Mouse (Mus musculus) frontal cortex, postnatal 36 days (tissue): Measurements from ENCODE around the gene Ifnz.
"Not testable (repeated sequence)": the region's sequence is repeated elsewhere in the genome, so short reads cannot be mapped to it uniquely, and the experiment has no call there.

ENCODE experiments used
- DNase-seq, 2 experiments: peaks; one replicate each; pipeline ENCODE4 v3.0.0; 2022; ENCODE audit warnings: low spot score in 2 of 2

Ifnz gene

DNA sequence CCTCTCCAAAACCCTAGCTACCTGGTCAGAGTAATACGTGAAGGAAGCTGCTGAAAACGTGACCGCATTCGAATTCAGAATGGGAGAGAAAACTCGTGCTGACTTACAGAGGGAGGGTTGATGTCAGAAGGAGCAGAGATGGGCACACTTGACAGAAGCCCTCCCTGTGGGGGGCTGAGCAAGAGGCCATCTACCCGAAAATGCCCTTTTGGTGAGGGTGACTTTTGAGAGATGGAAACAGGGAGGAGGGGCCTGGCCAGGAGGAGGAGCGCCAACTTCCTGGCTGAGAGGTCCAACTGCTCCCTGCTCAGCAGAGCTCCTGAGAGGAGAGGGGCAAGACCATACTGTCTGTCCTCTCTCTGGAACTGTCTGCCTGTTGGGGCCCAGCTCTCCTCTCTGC lies at the start of gene Ifnz:
TSS of gene Ifnz (plus strand) at position 301 of the 400 bp plus-strand sequence.
- DNase-seq: not testable (repeated sequence)

DNA sequence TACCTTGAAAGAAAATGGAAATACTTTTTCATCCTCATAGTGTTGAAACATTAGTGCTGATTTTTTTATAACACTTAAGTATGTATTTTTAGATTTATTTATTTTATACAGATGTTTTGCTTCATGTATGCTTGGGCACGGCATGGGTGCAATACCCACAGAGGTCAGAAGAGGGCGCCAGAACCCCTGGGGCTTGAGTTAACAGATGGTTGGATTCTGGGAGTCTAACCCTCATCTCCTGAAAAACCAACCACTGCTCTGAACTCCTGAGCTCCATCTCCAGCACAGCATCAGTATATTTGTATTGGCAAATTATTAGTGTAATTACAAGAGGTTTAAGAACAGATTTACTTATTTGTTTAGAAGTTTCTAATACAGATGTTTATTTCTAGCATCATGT lies 43.5 kb upstream of the Ifnz start:
- DNase-seq: peak in 1 of 2 experiments; percentile 53

- DNase-seq: no peak
Observed at GRCm38 (mm10) chr4:88739036-88739435, 42.9 kb upstream of the Ifnz start.

DNA sequence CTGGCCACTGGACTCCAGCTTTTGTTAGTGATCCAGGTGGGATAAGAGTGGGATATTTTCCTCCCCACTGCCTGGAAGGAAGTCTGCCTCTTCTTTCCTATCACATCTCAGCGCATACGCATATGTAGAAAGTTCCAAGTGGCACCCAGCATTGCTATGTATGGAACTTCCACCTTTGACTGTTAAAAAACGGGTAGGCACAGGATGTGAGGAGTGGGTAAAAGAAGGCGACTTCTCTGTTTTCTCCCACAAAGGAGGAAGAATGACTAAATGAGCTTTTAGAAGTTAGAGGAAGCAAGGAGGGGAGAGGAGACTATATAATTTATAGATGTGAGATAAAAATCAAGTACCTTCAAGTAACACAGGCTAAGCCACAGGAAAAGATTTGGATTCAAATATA lies 40.5 kb upstream of the Ifnz start:
- DNase-seq: no peak

GRCm38 (mm10) chr4:88742771-88743371 lies 39.1 kb upstream of the Ifnz start:
- DNase-seq: no peak

DNA sequence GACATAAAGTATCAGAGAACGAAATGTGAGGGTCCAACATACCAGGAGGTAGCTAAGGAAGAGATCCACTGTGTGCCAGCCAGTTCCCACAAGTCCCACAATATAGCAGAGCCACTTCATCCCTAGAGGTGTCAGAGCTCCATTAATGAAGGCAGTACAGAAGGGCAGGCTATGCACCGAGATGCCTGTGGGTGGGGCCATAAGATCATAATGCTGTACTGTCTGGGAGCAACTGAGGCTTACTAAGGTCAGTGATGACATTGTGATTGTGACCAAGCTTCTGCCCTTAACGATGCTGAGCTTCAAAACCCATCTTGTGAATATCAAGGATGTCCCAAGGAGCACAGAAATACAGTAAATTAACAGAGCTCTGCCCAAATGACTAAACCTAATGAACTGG lies 37.7 kb upstream of the Ifnz start:
- no peak for DNase-seq

DNA sequence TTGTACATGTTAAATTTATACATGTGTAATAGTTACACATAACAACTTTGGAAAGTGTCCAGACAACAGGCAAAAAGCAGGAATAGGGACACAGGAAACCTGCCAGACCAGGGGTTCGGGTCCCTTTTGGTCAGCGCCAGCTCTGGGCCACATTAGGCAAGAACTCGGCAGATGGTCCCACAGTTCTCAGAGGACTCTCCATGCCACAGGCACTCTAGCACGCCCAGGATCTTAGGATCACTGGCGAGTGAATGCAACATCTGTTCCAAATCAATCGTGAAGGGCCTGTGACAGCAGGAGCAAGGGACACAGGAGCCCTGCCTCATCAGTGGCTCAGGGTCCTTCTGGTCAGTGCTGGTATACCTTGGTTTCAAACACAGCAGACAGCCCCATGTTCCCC lies 32.0 kb upstream of the Ifnz start:
- no peak for DNase-seq

GRCm38 (mm10) chr4:88754818-88755340 lies 27.1 kb upstream of the Ifnz start, which contains the start of gene Gm13271:
Gene Gm13271, plus strand, starts transcription at chr4:88754868.
- DNase-seq: peak; percentile 71 to 75

GRCm38 (mm10) chr4:88756581-88757513 lies 25.1 kb upstream of the Ifnz start:
- DNase-seq: peak in 1 of 2 experiments; percentile 9

GRCm38 (mm10) chr4:88757628-88758031 lies 24.3 kb upstream of the Ifnz start:
- peak; percentile 96 for DNase-seq

DNA sequence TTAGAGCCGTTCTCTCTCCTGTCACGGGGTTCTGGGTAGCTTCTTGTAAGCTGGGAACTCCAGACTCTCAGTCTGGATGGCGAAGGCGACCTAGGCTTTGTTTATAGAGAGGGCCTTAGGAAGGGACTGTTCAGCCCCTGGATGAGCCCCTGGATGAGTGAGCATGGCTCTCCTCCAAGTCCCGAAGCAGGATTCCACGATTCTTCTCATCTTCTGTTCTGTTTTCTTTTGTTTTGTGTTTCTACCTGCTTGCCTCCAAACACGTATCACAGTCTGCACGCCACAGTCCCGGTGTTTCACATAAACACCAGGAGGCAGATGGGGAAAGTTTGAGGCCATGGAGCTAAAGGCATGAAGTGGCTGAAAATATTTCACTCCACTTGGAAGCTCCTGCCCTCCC lies 23.2 kb upstream of the Ifnz start:
- DNase-seq: peak in 1 of 2 experiments; percentile 19

DNA sequence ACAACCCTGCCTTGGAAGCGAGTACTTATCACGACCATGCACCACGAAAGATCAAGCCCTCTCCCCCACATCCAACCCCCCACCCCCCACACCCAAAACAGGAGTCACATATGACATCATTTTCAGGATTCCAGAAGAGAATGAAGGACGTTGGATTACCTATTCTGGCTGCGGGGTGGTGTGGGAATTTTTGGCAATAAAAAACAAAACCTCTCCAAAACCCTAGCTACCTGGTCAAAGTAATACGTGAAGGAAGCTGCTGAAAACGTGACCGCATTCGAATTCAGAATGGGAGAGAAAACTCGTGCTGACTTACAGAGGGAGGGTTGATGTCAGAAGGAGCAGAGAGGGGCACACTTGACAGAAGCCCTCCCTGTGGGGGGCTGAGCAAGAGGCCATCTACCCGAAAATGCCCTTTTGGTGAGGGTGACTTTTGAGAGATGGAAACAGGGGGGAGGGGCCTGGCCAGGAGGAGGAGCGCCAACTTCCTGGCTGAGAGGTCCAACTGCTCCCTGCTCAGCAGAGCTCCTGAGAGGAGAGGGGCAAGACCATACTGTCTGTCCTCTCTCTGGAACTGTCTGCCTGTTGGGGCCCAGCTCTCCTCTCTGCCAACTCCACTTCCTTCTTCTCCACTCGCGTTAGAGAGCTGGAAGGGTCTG lies 22.2 kb upstream of the Ifnz start, which contains the start of gene Gm13283:
TSS of gene Gm13283 (plus strand) at position 510 of the 659 bp plus-strand sequence.
- DNase-seq: peak in 1 of 2 experiments; percentile 35

DNA sequence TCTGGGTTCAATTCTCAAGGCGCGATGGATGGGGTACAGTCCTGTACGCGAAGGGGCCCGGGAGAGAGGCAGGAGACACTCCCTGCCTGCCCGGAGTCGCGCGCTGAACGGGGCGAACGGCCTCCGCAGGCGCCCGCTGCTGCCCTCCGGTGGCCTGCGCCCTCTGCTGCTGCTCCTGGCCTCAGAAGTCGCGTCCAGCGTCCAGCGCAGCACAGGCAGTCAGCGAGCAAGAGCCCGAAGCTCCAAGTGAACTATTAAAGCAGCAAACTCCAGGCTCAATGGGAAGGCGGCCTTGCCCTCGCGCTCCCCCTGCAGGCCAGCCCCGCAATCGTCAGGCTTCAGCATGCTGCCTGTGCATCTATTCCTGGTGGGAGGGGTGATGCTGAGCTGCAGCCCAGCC lies 21.5 kb upstream of the Ifnz start:
- DNase-seq: peak; percentile 31 to 43

GRCm38 (mm10) chr4:88761776-88762175 lies 20.2 kb upstream of the Ifnz start:
- peak; percentile 59 to 61 for DNase-seq

- not testable (repeated sequence) for DNase-seq
Observed at GRCm38 (mm10) chr4:88762341-88762740, 19.6 kb upstream of the Ifnz start.

GRCm38 (mm10) chr4:88763384-88764018 lies 18.4 kb upstream of the Ifnz start:
- peak; percentile 22 to 25 for DNase-seq

GRCm38 (mm10) chr4:88773534-88773933 lies 8.4 kb upstream of the Ifnz start, which contains the start of gene Gm13290:
Gene Gm13290, plus strand, starts transcription at chr4:88773834.
- DNase-seq: not testable (repeated sequence)

- DNase-seq: not testable (repeated sequence)
Observed at GRCm38 (mm10) chr4:88776622-88777021, 5.3 kb upstream of the Ifnz start, which contains the start of gene Gm13289. Gene Gm13289, plus strand, starts transcription at chr4:88776922.

DNA sequence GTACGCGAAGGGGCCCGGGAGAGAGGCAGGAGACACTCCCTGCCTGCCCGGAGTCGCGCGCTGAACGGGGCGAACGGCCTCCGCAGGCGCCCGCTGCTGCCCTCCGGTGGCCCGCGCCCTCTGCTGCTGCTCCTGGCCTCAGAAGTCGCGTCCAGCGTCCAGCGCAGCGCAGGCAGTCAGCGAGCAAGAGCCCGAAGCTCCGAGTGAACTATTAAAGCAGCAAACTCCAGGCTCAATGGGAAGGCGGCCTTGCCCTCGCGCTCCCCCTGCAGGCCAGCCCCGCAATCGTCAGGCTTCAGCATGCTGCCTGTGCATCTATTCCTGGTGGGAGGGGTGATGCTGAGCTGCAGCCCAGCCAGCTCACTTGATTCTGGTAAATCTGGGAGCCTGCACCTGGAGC lies 2.4 kb upstream of the Ifnz start, which contains the start of gene Gm13272:
TSS of gene Gm13272 (plus strand) at position 301 of the 400 bp plus-strand sequence.
- not testable (repeated sequence) for DNase-seq

GRCm38 (mm10) chr4:88780320-88780719 lies 1.6 kb upstream of the Ifnz start:
- DNase-seq: not testable (repeated sequence)

GRCm38 (mm10) chr4:88782335-88782734 lies 404 bp downstream of the Ifnz start:
- DNase-seq: not testable (repeated sequence)
